Mouse (Mus musculus): ENCODE results near the gene Kif5c. TPM values are rescaled to one million over a fixed set of nuclear protein-coding genes. Genes with fewer than 3 reads are reported as not detected.

Gene Kif5c
- total RNA-seq, 2 experiments from 2014 or later = 532 to 560 TPM

DNA sequence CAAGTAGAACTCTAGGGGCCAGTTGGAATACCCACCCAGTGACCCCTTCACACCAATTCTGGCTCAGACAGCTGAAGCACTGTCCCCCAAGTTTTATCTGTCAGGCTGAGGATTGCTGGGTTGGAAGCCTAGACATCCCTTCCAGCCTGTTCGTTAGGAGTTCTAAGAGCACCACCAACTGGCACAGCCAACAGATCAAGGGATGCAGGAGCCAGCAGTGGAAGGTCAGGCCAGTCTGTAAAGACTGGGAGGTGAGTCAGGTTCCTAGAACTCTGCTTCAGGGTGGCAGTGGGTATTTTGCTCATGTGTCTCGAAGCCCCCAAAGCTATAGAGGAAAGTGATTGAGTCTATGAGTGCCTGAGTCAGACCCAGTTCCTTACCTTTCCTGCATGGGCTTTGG, 37.9 kb downstream of the Kif5c start:
- intact Hi-C loops (cut with DNase I) = no loop called here

DNA sequence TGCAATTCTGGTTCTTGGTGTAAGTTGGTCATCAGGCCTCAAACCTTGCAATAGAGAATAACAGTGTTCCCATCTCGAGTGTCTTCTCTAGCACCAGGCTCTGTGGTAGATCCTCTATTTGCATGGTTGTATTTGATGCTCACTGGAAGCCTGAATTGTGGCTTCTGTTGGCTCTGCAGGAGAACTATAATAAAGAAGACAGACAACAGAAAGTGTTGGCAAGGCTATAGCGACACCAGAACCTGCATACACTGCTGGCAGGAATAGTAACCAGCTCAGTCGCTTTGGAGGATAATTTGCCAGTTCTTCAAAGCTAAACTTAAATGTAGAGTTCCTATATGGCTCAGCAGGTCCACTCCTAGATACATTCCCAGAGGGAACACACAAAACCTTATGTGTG, 38.6 kb downstream of the Kif5c start:
- DNase-seq (ENCODE audit: low spot score in 2 of 2) = no peak
- intact Hi-C loops (cut with DNase I) = no loop called here

More for the DNA sequence above, 37.9 kb downstream of the Kif5c start:
- no peak for DNase-seq (ENCODE audit: low spot score in 2 of 2)

DNA sequence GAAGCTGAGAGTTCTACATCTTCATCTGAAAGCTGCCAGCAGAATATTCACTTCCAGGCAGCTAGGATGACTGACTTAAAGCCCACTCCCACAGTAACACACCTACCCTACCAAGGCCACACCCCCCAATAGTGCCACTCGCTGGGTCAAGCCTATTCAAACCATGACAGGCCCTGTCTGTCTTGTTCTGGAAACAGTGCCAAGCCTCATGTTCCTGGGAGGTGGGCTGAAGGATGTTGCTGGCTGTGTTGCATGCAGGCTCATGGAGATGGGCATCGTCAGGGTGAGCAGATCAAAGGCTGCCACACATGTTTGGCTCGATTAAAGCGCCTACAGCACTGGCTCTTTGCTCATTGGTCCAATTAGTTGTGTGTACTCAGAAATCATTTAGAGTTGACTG, 39.9 kb downstream of the Kif5c start:
- DNase-seq (ENCODE audit: low spot score in 2 of 2) = no peak
- intact Hi-C loops (cut with DNase I) = no loop called here

DNA sequence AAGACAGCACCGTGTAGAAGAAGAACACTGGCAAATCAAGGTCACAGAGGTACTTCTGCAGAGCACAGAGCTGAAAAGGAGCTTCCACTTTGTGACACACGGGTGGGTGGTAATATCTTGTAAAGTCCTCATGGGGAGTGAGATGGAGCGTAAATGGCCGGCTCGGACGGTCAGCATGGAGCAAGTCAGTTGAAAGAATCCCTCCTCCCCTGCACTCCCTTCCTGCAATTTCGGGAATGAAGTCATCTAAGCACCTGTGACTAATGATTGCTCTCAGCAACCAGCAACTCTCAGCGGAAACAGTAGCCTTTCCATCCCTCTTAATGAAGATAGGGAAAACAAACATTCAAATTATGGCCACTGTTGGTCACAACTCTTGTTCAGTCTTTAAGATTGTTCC, 40.9 kb downstream of the Kif5c start:
- DNase-seq (ENCODE audit: low spot score in 2 of 2) = no peak
- intact Hi-C loops (cut with DNase I) = no loop called here

DNA sequence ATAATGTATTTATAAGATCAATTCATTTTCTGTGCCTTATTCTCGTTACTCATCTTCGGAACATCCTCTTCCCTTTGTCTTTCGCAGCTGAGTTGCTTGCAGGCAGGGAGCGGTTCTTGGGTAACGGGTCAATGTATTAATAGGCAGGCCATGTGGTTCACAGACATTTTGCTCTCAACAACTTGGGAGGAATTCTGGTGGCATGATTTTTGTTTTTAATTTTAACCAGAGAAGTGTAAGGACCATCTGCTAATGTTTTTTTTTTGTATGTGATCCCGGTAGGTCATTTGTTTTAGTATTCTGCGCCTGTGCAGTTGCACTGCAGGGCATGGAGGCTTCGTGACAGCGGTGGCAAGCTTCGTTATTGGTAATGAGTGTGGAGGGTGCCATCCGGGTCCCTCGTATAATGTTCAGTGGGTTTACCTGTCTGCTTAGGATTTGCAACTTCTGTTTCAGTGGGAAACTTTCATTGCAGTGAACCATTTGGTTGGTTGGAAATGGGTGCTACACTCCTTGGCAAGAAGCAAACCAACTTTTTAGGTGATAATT, 41.4 kb downstream of the Kif5c start:
- intact Hi-C loops (cut with DNase I) = no loop called here
- no peak for DNase-seq (ENCODE audit: low spot score in 2 of 2)

DNA sequence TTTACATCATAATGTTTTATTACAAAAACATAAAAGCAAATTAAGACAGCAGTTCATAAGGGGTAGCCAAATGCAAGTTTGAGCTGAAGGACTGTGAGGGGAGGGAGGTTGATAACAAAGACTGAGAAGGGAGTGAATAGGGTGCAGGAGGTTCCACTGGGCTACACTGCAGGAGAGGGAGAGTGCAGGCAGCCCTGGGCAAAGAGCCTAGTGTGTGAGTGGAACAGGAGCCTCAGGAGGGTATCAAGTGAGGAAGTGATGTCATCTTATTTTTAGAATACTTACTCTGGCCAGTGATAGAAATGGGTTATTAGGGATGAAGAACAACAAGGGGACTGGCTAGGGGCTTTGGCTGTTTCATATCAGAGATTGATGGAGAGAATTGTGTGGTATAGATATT, 42.2 kb downstream of the Kif5c start:
- intact Hi-C loops (cut with DNase I) = no loop called here
- no peak for DNase-seq (ENCODE audit: low spot score in 2 of 2)

DNA sequence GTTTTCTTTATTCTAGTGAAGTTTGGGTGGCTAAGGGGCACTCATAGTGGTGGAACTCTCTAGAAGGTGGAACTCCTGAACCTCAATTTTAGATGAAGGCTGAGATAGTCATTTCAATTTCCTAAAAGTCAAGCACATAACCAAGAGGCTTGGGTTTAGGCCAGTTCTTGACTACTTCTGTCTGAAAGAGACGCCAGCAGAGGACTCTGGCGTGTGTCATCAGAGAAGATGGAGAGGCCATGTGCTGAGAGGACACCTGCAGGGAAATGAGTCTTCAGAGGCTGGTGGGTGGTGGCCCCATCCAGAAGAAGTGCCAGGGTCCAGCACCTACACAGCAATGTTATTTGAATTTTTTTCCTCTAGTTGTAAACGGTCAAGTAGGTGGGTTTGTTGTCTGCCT, 42.8 kb downstream of the Kif5c start:
- no peak for DNase-seq (ENCODE audit: low spot score in 2 of 2)
- intact Hi-C loops (cut with DNase I) = no loop called here

DNA sequence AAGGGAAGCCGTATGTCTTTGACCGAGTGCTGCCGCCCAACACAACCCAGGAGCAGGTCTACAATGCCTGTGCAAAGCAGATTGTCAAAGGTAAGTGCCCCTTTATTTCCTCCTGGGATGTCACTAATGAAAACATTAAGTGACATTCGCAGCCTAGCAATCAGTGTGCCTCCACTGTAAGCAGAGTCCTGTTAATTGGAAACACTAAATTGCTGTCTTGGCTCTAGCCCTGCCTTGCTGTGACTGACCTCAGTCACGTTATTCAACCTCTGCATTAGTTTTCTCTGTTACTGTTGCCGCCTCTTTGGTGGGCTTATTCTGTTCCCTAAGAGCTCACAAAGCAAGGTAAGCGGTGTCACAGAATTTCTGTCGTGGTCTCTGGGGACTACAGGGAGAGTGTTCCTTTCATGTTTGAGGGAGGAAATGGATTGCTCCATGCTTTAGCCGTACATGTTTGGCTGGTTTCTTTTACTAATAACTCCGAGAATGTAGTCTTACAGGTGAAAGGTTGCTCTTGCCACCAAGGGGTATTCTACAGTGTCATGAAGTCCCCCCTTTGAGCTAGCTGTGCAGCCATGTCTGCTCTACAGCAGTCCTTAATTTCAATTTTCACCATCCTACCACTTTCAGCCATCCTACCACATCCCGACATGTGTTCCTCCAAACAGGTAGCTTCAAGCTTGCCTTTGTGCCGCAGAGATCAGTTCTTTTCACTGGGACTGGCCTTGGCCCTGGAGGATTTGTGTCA, 52.8 kb downstream of the Kif5c start:
- intact Hi-C loops (cut with DNase I) = no loop called here
- no peak for DNase-seq (ENCODE audit: low spot score in 2 of 2)

DNA sequence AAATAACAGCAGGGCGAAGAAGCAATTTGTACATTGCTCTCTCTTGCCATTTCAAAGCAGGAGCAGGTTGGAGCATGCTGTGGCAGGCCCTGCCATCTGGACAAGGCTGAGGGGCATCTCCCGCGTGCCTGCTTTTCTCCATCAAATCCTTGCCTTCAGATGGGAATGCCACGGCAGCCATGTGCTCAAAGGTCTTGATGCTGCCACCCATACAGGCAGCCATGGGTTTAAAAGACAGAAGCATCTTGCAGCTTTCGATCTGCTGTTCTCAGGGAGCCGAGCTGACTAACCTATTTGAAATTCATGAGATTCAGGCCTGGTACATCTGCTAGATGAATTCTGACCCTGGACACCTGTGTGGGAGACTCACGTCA, 53.4 kb downstream of the Kif5c start:
- no peak for DNase-seq (ENCODE audit: low spot score in 2 of 2)
- intact Hi-C loops (cut with DNase I) = no loop called here

DNA sequence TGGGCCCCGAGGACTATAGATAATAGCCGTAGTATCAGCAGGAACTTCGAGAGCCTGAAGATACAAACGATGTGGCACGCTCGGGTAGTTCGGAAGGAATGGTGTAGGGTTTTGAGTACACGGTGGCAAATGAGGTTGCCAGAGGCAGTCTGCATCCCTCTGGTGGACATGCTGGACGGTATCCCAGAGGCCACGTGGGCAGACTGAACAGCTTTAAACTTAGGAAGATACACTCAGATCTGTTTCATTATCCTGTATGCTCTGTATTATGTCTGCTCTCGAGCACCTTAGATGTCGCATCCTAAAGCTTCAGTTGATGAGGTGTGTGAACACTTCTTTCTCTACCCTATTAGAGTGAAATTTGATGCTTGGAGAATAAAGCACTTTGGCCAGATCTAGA, 56.9 kb downstream of the Kif5c start:
- DNase-seq (ENCODE audit: low spot score in 2 of 2) = no peak

DNA sequence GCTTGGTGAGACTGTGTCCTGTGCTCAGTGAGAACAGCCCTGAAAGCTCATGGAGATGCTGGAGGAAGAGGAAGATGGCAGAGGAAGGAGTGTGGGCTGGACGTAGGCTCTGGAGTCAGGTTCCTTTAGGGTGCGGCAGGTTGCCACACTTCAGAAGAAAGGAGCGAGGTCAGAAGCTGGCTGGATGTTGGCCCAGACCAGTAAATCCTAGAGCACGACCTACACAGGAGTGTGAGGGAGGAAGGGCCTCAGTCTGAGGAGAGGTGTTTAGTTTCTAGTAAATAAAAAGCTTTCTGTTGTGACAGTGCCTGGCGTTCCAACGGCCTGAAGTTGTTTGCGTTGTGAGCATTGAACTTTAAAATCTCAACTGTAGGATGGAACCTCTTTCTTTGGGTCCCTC, 59.3 kb downstream of the Kif5c start:
- no peak for DNase-seq (ENCODE audit: low spot score in 2 of 2)
- intact Hi-C loops (cut with DNase I) = no loop called here

More for the DNA sequence above, 56.9 kb downstream of the Kif5c start:
- intact Hi-C loops (cut with DNase I) = no loop called here

DNA sequence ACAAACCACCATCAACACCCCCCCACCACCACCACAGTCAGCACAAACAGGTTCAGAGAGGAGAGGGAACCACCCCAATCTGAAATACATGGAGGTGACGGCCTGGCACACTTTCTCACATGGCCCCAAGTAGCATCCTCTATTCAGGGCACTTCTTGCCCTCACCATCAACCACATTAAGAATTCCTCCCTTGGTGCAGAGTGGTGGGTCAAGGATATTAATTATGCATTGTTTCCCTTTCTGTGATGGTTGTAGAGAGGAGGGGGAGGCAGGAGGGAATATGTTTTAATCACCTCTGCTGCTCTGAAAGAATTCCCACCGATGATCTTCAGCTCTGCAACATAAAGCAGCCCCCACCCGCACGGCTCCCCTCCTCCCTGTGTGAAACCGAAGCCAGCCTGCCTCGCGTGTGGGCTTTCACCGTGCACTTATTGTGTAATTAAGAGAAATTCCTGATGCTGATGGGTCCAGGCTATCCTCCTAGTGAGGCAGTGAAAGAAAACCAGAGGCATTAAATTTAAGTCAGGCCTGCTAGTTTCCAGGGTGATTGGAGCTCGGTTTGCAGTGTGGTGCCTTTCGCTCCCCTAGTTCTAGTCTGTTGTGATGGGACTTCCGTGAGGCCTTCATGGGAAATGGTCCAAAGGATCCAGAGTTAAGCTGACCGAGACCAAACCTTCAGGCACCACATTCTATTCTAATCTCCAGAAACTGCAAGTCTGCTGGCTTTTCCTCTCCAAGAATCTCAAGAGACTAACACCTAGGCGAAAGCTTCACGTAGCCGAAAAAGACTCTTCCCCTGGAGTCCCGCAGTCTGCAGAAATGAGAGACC, 60.3 kb downstream of the Kif5c start:
- intact Hi-C loops (cut with DNase I) = no loop called here
- no peak for DNase-seq (ENCODE audit: low spot score in 2 of 2)

DNA sequence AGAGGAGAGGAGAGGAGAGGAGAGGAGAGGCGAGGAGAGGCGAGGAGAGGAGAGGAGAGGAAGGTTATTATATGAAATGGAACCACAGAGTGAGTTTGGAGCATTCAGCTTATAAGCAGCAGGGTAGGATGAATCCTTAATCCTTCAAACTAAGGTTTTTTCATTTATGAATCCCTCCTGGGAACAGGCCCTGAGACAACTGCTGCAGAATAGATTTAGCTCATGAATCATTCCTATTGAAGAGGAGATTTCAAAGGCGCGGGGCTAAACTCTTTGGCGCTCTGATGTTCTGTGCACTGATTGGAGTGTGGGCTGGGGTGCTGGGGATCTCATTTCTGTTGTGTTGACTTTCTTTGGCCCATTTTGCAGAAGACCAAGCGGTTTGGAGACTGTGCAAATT, 63.7 kb downstream of the Kif5c start:
- intact Hi-C loops (cut with DNase I) = no loop called here
- peak; percentile 24 to 32 for DNase-seq (ENCODE audit: low spot score in 2 of 2)

DNA sequence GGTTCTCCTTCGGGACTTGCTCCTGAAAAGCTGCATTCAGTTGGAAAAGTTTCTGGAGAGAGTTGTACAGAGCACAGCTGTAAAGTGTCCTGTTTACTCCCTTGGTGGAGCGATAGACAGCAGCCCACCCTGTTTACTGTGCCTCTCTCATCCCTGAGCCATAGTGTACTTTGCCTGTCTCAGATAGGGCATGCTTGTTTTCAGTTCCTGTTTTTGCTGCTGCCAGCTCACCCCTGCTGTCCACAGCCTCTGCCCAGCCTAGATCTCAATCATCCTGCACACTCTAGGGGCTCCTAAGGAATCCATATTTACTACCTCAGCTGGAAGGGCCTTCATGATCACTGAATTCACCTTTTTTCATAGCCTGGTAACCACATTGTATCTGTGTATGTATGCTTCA, 65.7 kb downstream of the Kif5c start:
- no peak for DNase-seq (ENCODE audit: low spot score in 2 of 2)

DNA sequence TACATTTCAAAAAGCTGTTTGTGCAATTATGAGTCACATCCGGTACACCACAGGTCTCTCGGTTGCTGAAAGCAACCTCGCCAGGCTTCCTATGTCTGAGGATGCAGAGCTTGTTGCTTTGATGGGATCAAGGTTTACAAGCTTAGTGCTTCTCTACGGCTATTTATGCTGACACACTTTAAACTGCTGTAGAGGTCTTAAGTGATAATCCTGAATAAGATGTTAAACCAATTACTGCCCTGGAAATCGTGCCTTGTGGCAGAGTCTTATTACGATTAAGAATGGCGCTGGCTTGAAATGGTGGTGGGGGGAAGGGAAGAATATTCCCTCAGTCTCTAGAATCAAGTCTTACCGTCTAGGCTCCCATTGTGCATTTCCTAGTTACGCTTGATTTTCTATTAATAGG, 71.3 kb downstream of the Kif5c start:
- no peak for DNase-seq (ENCODE audit: low spot score in 2 of 2)
- intact Hi-C loops (cut with DNase I) = no loop called here

More for the DNA sequence above, 65.7 kb downstream of the Kif5c start:
- intact Hi-C loops (cut with DNase I) = no loop called here

DNA sequence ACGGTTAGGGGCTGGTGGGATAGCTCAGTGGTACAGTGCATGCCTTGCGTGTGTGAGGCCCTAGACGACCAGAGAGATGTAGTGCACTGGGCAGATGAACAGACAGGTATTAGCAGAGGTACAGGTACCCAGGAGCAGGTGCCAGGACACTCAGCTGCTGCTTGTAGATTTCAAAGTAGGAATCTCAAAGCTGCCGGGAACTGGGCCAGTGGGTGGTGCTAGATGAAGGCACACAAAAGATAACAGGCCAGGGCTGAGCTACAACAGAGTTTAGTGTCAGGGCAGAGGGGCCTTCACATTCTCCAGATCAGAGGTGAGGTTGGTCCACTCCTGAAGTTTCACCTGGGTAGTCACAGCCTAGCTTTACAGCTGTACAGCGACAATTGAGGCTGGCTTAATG, 72.3 kb downstream of the Kif5c start:
- intact Hi-C loops (cut with DNase I) = no loop called here
- no peak for DNase-seq (ENCODE audit: low spot score in 2 of 2)

DNA sequence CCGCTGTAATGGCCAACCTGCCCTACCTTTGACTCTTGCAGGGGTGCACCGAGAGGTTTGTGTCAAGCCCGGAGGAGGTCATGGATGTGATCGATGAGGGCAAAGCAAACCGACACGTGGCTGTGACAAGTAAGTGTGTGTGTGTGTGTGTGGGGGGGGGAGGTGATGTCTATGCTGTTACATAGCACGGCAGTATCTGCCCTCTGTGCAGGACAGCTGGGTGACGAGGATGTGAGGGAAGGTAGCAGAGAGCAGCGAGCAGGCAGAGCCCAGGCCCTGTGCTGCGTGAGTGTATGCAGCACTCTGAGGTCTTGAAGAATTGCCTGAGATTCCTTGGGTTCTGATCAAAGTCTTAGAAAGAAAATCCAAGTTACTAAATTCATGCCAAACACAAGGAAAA, 75.6 kb downstream of the Kif5c start:
- intact Hi-C loops (cut with DNase I) = no loop called here
- no peak for DNase-seq (ENCODE audit: low spot score in 2 of 2)

DNA sequence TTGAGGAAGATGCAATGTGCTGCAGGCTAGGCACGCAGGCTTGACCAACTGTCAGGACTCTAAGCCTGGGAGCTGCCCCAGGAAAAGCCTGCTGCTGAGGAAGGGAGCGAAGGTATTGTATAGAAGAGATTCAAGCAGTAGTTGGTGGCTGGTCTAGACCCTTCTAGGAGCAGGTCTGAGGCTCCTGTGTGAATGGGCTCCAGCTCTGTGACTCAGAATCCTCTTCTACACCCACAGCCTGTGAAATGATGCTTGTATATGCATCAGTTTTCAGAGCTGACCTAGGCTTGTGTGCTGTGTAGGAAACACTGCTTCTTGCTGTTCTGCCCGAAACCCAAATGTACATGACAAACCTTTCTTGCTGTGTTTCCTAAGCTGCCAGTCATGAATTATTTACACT, 76.4 kb downstream of the Kif5c start:
- intact Hi-C loops (cut with DNase I) = no loop called here
- no peak for DNase-seq (ENCODE audit: low spot score in 2 of 2)

DNA sequence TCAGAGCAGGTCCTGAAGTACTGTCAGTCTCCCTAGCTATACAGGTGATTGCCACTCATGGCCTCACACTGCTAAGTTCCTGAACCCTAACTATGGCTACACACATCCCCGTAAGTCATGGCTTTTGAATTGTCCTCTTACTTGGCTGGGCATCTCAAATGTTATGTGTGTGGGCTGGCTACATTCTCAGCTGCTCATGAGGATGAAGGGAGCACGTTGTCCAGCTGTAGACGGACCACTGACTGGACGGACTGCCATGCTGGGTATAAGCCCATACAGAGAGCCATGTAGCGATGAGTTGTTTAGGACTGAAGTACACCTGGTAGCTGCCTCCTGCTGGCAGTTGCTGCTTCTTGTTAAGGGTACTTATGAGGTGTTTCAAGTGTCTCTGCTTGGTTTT, 79.8 kb downstream of the Kif5c start:
- no peak for DNase-seq (ENCODE audit: low spot score in 2 of 2)

DNA sequence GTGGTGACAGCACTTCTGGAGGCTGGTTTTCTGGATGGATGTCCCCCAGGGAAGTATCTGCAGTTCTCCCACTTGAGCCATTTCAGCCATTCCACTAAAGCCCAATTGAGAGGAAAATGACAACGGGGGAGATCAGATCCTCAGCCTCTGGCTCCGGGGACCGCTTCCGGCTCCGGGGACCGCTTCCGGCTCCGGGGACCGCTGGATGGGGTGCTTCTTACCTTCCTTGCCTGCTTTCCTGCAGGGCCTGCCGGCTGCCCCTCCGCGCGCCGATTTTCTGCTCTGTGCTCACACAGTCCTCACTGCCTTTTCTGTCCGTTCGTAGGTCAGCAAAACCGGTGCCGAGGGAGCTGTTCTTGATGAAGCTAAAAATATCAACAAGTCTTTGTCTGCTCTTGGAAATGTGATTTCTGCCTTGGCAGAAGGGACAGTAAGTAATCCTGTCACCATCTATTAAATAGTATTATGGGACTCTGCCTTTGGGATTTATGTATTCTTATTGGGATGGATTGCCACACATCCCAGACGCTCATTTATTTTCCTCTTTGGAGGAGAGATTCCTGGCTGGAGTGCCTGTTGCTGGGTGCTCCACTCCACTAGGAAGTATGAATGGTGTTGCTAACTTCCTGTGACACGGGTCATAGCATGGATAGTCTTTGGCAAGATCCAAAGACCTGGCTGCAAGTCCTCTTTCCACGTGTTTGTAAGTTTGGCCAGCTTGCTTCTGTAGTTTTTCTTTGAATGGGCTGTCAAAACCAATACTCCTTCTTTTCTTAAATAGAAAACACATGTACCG, 81.3 kb downstream of the Kif5c start:
- intact Hi-C loops (cut with DNase I) = no loop called here
- no peak for DNase-seq (ENCODE audit: low spot score in 2 of 2)

More for the DNA sequence above, 79.8 kb downstream of the Kif5c start:
- intact Hi-C loops (cut with DNase I) = no loop called here
